Comparison of ENCODE assay signal across 24 mouse cellular contexts in the genomic region with DNA sequence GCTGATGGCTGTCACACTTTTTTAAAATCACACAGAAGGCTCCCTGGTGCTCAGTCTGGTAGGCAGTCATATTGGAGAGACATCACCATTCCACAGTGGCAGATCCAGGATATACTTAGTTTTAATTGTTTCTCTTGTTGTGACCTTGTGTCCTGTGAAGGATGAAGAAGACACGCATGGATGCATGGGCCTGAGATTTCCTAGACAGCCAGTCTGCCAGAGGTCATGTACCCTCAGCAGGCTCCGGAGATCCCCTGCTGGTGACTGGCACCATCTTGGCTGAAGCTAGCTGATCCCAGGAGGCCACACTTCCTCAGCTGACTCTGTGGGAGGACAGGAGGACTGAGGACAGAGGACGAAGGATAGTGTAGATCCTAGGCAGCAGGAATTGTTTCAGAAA.
DNase-seq lines count a peak whose midpoint lies in the region; ATAC-seq lines count a peak whose summit lies in the region.
"Had no signal": no experiment of that assay in that cellular context is flagged by ENCODE, and none has a peak within 500 bp of the region (broad histone marks: within the 10 kb centered on the region; RNA-seq: fewer than 3 reads in every experiment).

No protein-coding gene starts in this region.

- no peak for ATAC-seq in hindbrain, embryonic 16.5 days
- ATAC-seq: forebrain, postnatal 0 days; inflammation-experienced regulatory T-cells, adult 6 months had no signal

- intact Hi-C loops in left cerebral cortex, postnatal 4 days (cut with DNase I), result no loop called here
- intact Hi-C loops in heart, postnatal 36 days (cut with DNase I), result no loop called here

- no peak overlapping the region for H3K4me2 ChIP-seq in hindbrain, embryonic 16.5 days (ENCODE audit: low read length)
- H3K4me2 ChIP-seq: embryonic facial prominence, embryonic 15.5 days; forebrain, embryonic 12.5 days; hindbrain, embryonic 14.5 days; limb, embryonic 13.5 days; liver, embryonic 11.5 days; lung, embryonic 15.5 days; neural tube, embryonic 12.5 days had no signal

- no peak overlapping the region for H3K4me3 ChIP-seq in hindbrain, embryonic 10.5 days
- no peak overlapping the region for H3K4me3 ChIP-seq in hindbrain, embryonic 16.5 days (ENCODE audit: low read length)
- H3K4me3 ChIP-seq: embryonic facial prominence, embryonic 15.5 days; forebrain, embryonic 12.5 days; heart, embryonic 10.5 days; limb, embryonic 13.5 days; lung, embryonic 15.5 days; midbrain, embryonic 10.5 days; myocyte; neural tube, embryonic 12.5 days had no signal

- no peaks in the 10 kb centered on the region for H3K36me3 ChIP-seq in hindbrain, embryonic 10.5 days
- H3K36me3 ChIP-seq in hindbrain, embryonic 16.5 days (ENCODE audit: control insufficient read depth, insufficient read depth, low read length), result no peaks in the 10 kb centered on the region
- H3K36me3 ChIP-seq: embryonic facial prominence, embryonic 15.5 days; forebrain, embryonic 12.5 days; heart, embryonic 10.5 days; limb, embryonic 13.5 days; lung, embryonic 15.5 days; midbrain, embryonic 10.5 days; neural tube, embryonic 12.5 days had no signal

- H3K4me1 ChIP-seq in hindbrain, embryonic 10.5 days (replicated peaks), result peaks cover 8% of the 10 kb centered on the region; the same call in 1 of the 2 replicates
- no peaks in the 10 kb centered on the region for H3K4me1 ChIP-seq in hindbrain, embryonic 16.5 days (ENCODE audit: control insufficient read depth, insufficient read depth, low read depth, low read length)
- H3K4me1 ChIP-seq: embryonic facial prominence, embryonic 15.5 days; forebrain, embryonic 12.5 days; heart, embryonic 10.5 days; limb, embryonic 13.5 days; lung, embryonic 15.5 days; midbrain, embryonic 10.5 days; neural tube, embryonic 12.5 days had no signal

- WGBS in hindbrain, embryonic 10.5 days, result 64% methylated on average over 3 of the region's 3 CpGs
- 77% methylated on average over 3 of the region's 3 CpGs for WGBS in hindbrain, embryonic 16.5 days

- H3K9ac ChIP-seq in hindbrain, embryonic 16.5 days (ENCODE audit: low read depth, low read length), result no peak overlapping the region
- H3K9ac ChIP-seq: embryonic facial prominence, embryonic 15.5 days; forebrain, embryonic 12.5 days; forebrain, postnatal 0 days; hindbrain, embryonic 14.5 days; limb, embryonic 13.5 days; lung, embryonic 15.5 days; neural tube, embryonic 12.5 days had no signal

- no peak for DNase-seq in hindbrain, embryonic 10.5 days (ENCODE audit: low spot score)
- peak; percentile 17 for DNase-seq in kidney, adult 9 months
- peak; percentile 22 for DNase-seq in kidney, postnatal 10 days
- no peak for DNase-seq in left cerebral cortex, postnatal 4 days
- no peak for DNase-seq in heart, postnatal 36 days
- DNase-seq in urinary bladder, postnatal 14 days (ENCODE audit: low spot score), result no peak
- DNase-seq: cerebellum, adult 2 months; forebrain, postnatal 0 days; layer of hippocampus, adult 9-11 months; right cerebral cortex, adult 18-20 months; spleen, adult 18-20 months; thymus, postnatal 14 days had no signal

- no peaks in the 10 kb centered on the region for H3K9me3 ChIP-seq in hindbrain, embryonic 10.5 days
- no peaks in the 10 kb centered on the region for H3K9me3 ChIP-seq in hindbrain, embryonic 16.5 days (ENCODE audit: control insufficient read depth, low read length)
- H3K9me3 ChIP-seq: embryonic facial prominence, embryonic 15.5 days; forebrain, embryonic 12.5 days; heart, embryonic 10.5 days; limb, embryonic 13.5 days; lung, embryonic 15.5 days; midbrain, embryonic 10.5 days; neural tube, embryonic 12.5 days had no signal

- peak overlapping the region; percentile 53 for H3K27ac ChIP-seq in hindbrain, embryonic 10.5 days
- no peak overlapping the region for H3K27ac ChIP-seq in hindbrain, embryonic 16.5 days (ENCODE audit: low read depth, low read length)
- H3K27ac ChIP-seq: embryonic facial prominence, embryonic 15.5 days; forebrain, embryonic 12.5 days; heart, embryonic 10.5 days; hindbrain, embryonic 14.5 days; limb, embryonic 13.5 days; lung, embryonic 15.5 days; midbrain, embryonic 10.5 days; neural tube, embryonic 12.5 days had no signal

- no peaks in the 10 kb centered on the region for H3K27me3 ChIP-seq in hindbrain, embryonic 10.5 days (ENCODE audit: insufficient read depth, poor library complexity, severe bottlenecking)
- H3K27me3 ChIP-seq in hindbrain, embryonic 16.5 days (replicated peaks; ENCODE audit: control insufficient read depth, insufficient read depth, low read length), result no peaks in the 10 kb centered on the region
- H3K27me3 ChIP-seq: embryonic facial prominence, embryonic 15.5 days; forebrain, embryonic 12.5 days; limb, embryonic 13.5 days; lung, embryonic 15.5 days; neural tube, embryonic 12.5 days had no signal

Comparison
In these comparisons a context has a peak if more than half of its experiments do, and no peak if none do; other contexts are left out.
1. DNase-seq: peak in kidney, adult 9 months (single experiment) and kidney, postnatal 10 days (single experiment); none in hindbrain, embryonic 10.5 days (single experiment), left cerebral cortex, postnatal 4 days (single experiment), heart, postnatal 36 days (0 of 2) and urinary bladder, postnatal 14 days (single experiment).